Mouse (Mus musculus): ENCODE measurements at regions not wholly inside any gene's neighbourhood (a gene's known extent, or its start where the extent isn't known, plus 50 kb on each side); places are given as distances from the start of the nearest gene placed in this dataset.

- no peak for DNase-seq
Observed at GRCm38 (mm10) chr8:103370394-103370793, 585.0 kb upstream of the Cdh11 start.

- DNase-seq, result no peak
Observed at GRCm38 (mm10) chr8:103373007-103373406, 587.6 kb upstream of the Cdh11 start.

GRCm38 (mm10) chr8:103374151-103374550 is 588.7 kb upstream of the Cdh11 start:
- DNase-seq, result no peak

- no peak for DNase-seq
Observed at GRCm38 (mm10) chr8:103378545-103378944, 593.1 kb upstream of the Cdh11 start.

- no peak for DNase-seq
Observed at GRCm38 (mm10) chr8:103381575-103381974, 596.1 kb upstream of the Cdh11 start.

- DNase-seq, result no peak
Observed at GRCm38 (mm10) chr8:103391359-103391758, 605.9 kb upstream of the Cdh11 start.

- DNase-seq, result no peak
Observed at GRCm38 (mm10) chr8:103395316-103395715, 609.9 kb upstream of the Cdh11 start.

- DNase-seq, result no peak
Observed at GRCm38 (mm10) chr8:103398179-103398578, 612.7 kb upstream of the Cdh11 start.

GRCm38 (mm10) chr8:103399466-103399865 is 614.0 kb upstream of the Cdh11 start:
- DNase-seq, result no peak

- DNase-seq, result no peak
Observed at GRCm38 (mm10) chr8:103400143-103400542, 614.7 kb upstream of the Cdh11 start.

- no peak for DNase-seq
Observed at GRCm38 (mm10) chr8:103402731-103403130, 617.3 kb upstream of the Cdh11 start.

- no peak for DNase-seq
Observed at GRCm38 (mm10) chr8:103403826-103404225, 618.4 kb upstream of the Cdh11 start.

GRCm38 (mm10) chr8:103405787-103406186 is 620.3 kb upstream of the Cdh11 start:
- DNase-seq, result no peak

- no peak for DNase-seq
Observed at GRCm38 (mm10) chr8:103406921-103407320, 621.5 kb upstream of the Cdh11 start.

- peak; percentile 31 for DNase-seq
Observed at GRCm38 (mm10) chr8:103407631-103408030, 622.2 kb upstream of the Cdh11 start.

- DNase-seq, result no peak
Observed at GRCm38 (mm10) chr8:103408411-103408810, 623.0 kb upstream of the Cdh11 start.

- DNase-seq, result peak; percentile 73
Observed at GRCm38 (mm10) chr8:103409121-103409551, 623.7 kb upstream of the Cdh11 start.

- no peak for DNase-seq
Observed at GRCm38 (mm10) chr8:103412731-103413130, 627.3 kb upstream of the Cdh11 start.

- peak; percentile 34 for DNase-seq
Observed at GRCm38 (mm10) chr8:103413589-103414575, 628.4 kb upstream of the Cdh11 start.

GRCm38 (mm10) chr8:103422313-103422973 is 637.0 kb upstream of the Cdh11 start:
- DNase-seq, result no peak

- DNase-seq, result no peak
Observed at GRCm38 (mm10) chr8:103425967-103426366, 640.5 kb upstream of the Cdh11 start.

GRCm38 (mm10) chr8:103430874-103431492 is 645.5 kb upstream of the Cdh11 start:
- DNase-seq, result no peak

- DNase-seq, result no peak
Observed at GRCm38 (mm10) chr8:103433532-103434105, 648.2 kb upstream of the Cdh11 start.
